Mouse (Mus musculus) telencephalon, adult 2 months (tissue): ENCODE measurements around the gene Apol8.
"Not testable (repeated sequence)": the region's sequence is repeated elsewhere in the genome, so short reads cannot be mapped to it uniquely, and the experiment has no call there.

Experiments used
- DNase-seq: peaks from one replicate; pipeline ENCODE4 v3.0.0-alpha.2; 2011; ENCODE audit warnings: low read depth, low spot score

The Apol8 gene

GRCm38 (mm10) chr15:77698656-77699055, 58.1 kb downstream of the Apol8 start, which contains the start of gene Apol7e:
Gene Apol7e, plus strand, starts transcription at chr15:77698857.
- not testable (repeated sequence) for DNase-seq
